ENCODE assay signal across 8 mouse cellular contexts in the genomic region with DNA sequence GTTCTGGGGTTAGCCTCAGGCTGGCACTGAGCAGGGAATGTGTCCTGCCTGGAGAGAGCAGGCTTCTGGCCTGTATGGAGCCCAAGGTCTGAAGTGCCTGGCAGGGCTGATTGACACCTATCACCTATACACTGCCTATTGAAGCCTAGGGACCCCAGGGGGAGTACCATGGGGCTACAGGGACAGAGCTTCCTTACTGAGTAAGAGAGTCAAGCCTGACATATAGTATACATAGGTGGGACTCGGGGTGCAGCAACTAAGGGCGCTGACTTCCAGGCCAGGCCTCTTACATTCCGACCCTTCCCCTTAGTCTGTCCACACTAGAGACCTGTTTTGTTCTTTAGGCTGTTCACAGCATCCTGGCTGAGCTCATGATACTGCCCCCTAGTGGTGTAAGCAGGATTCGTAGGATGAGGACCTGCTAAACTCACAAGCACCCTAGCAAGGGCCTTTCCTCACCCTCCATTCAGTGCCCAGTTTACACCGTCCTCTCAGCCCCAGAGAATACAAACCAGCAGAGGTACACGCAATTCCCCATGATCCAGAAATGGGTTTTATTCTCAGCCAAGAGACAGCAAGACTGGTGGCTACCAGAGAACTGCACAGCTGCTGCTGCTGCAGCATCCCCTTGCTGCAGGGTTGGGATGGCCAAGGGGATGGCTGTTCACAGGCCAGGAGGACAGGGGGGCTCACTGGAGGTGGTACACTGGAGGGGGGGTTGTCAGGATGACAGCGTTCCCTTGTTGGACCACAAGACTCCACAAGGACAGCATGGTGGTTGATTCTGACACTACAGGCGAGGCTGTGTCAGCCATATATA. TPM values are rescaled to one million over a fixed set of nuclear protein-coding genes. Genes with fewer than 3 reads are reported as not detected.
A peak's percentile ranks its signal among the peaks of the same experiment; 100 is the strongest.
DNase-seq lines count a peak whose midpoint lies in the region; ATAC-seq and TF ChIP-seq lines count a peak whose summit lies in the region.

No protein-coding gene starts in this region.

- peak; percentile 57 for TF ChIP-seq CTCF in testis, adult 2 months (IDR thresholded peaks at IDR 0.05; ENCODE audit: control insufficient read depth, insufficient read depth, insufficient replicate concordance, low read depth, low read length)
- peak; percentile 81 for TF ChIP-seq CTCF in kidney, postnatal 0 days (IDR thresholded peaks at IDR 0.05; ENCODE audit: low read depth)

- peak; percentile 79 for DNase-seq in forebrain, embryonic 14.5 days (ENCODE audit: low spot score)
- DNase-seq in testis, postnatal 14 days (ENCODE audit: low spot score): no peak
- peak; percentile 78 to 85 for DNase-seq in cerebellum, postnatal 25 days
- peak; percentile 57 for DNase-seq in kidney, postnatal 0 days (ENCODE audit: low spot score)
- DNase-seq in mesoderm, embryonic 11.5 days (ENCODE audit: low read depth, low spot score): peak; percentile 83
- peak; percentile 74 for DNase-seq in testis, postnatal 10 days (ENCODE audit: low spot score)

- peaks cover 10% of the 10 kb centered on the region for H3K4me1 ChIP-seq in forebrain, embryonic 14.5 days (ENCODE audit: control insufficient read depth, insufficient read depth, low read length)
- peaks cover 18% of the 10 kb centered on the region for H3K4me1 ChIP-seq in forebrain, embryonic 13.5 days
- H3K4me1 ChIP-seq in testis, adult 2 months (ENCODE audit: control insufficient read depth, insufficient read depth, low read length): peaks cover 10% of the 10 kb centered on the region
- peaks cover 12% of the 10 kb centered on the region for H3K4me1 ChIP-seq in kidney, postnatal 0 days (replicated peaks; ENCODE audit: insufficient read depth, low read length)

- H3K9ac ChIP-seq in forebrain, embryonic 14.5 days (ENCODE audit: low read length): no peak overlapping the region
- no peak overlapping the region for H3K9ac ChIP-seq in forebrain, embryonic 13.5 days
- H3K9ac ChIP-seq in kidney, postnatal 0 days (ENCODE audit: low read depth, low read length): no peak overlapping the region

- H3K27me3 ChIP-seq in forebrain, embryonic 14.5 days (replicated peaks; ENCODE audit: control insufficient read depth, insufficient read depth, low read length): no peaks in the 10 kb centered on the region
- H3K27me3 ChIP-seq in forebrain, embryonic 13.5 days: peaks cover 17% of the 10 kb centered on the region
- H3K27me3 ChIP-seq in testis, adult 2 months (ENCODE audit: control insufficient read depth, insufficient read depth, low read length): no peaks in the 10 kb centered on the region
- H3K27me3 ChIP-seq in kidney, postnatal 0 days (ENCODE audit: insufficient read depth, low read length): no peaks in the 10 kb centered on the region

- no peak overlapping the region for H3K27ac ChIP-seq in forebrain, embryonic 14.5 days (ENCODE audit: low read depth, low read length)
- no peak overlapping the region for H3K27ac ChIP-seq in forebrain, embryonic 13.5 days
- H3K27ac ChIP-seq in testis, adult 2 months (ENCODE audit: control insufficient read depth, insufficient read depth, low read depth, low read length): no peak overlapping the region
- H3K27ac ChIP-seq in kidney, postnatal 0 days: no peak overlapping the region

- H3K4me2 ChIP-seq in forebrain, embryonic 14.5 days (ENCODE audit: low read length): no peak overlapping the region
- no peak overlapping the region for H3K4me2 ChIP-seq in forebrain, embryonic 13.5 days
- H3K4me2 ChIP-seq in kidney, postnatal 0 days (ENCODE audit: low read length): no peak overlapping the region

- no peak for ATAC-seq in forebrain, embryonic 14.5 days
- no peak; the same call in 1 of the 2 replicates for ATAC-seq in forebrain, embryonic 13.5 days
- no peak for ATAC-seq in kidney, postnatal 0 days (replicated peaks; ENCODE audit: low FRiP score, low read depth)

- 39% methylated on average over 8 of the region's 8 CpGs for WGBS in forebrain, embryonic 14.5 days
- 44% methylated on average over 8 of the region's 8 CpGs for WGBS in forebrain, embryonic 13.5 days
- 62% methylated on average over 8 of the region's 8 CpGs for WGBS in kidney, postnatal 0 days

- no peak overlapping the region for H3K4me3 ChIP-seq in forebrain, embryonic 14.5 days (ENCODE audit: low read depth, low read length)
- no peak overlapping the region for H3K4me3 ChIP-seq in forebrain, embryonic 13.5 days
- no peak overlapping the region for H3K4me3 ChIP-seq in testis, adult 2 months (ENCODE audit: control insufficient read depth, low read depth, low read length)
- no peak overlapping the region for H3K4me3 ChIP-seq in kidney, postnatal 0 days (replicated peaks; ENCODE audit: low read depth, low read length)

- H3K9me3 ChIP-seq in forebrain, embryonic 14.5 days (replicated peaks; ENCODE audit: control insufficient read depth, low read length): no peaks in the 10 kb centered on the region
- H3K9me3 ChIP-seq in forebrain, embryonic 13.5 days (replicated peaks): no peaks in the 10 kb centered on the region
- H3K9me3 ChIP-seq in kidney, postnatal 0 days (replicated peaks; ENCODE audit: low read length): no peaks in the 10 kb centered on the region

- peaks cover 73% of the 10 kb centered on the region for H3K36me3 ChIP-seq in forebrain, embryonic 14.5 days (ENCODE audit: control insufficient read depth, insufficient read depth, low read length)
- peaks cover 71% of the 10 kb centered on the region for H3K36me3 ChIP-seq in forebrain, embryonic 13.5 days (ENCODE audit: poor library complexity, severe bottlenecking)
- H3K36me3 ChIP-seq in testis, adult 2 months (ENCODE audit: control insufficient read depth, insufficient read depth, low read length): peaks cover 13% of the 10 kb centered on the region
- peaks cover 40% of the 10 kb centered on the region for H3K36me3 ChIP-seq in kidney, postnatal 0 days (ENCODE audit: insufficient read depth, low read length)

- no peak for TF ChIP-seq POLR2A in testis, adult 2 months (IDR thresholded peaks at IDR 0.05; ENCODE audit: control insufficient read depth, low read depth, low read length)

RNA-seq across cellular contexts. Expression of a gene that starts 20.3 kb away (rescaled TPM):
- polyA plus RNA-seq in forebrain, embryonic 14.5 days (2014; fragmentation: Nextera tagmentation; extraction: Ambion mirVana): 186 and 243 TPM in 2 replicates
- polyA plus RNA-seq in forebrain, embryonic 13.5 days (2015; fragmentation: Nextera tagmentation; extraction: Ambion mirVana): 466 and 470 TPM in 2 replicates
- 381 and 421 TPM in 2 replicates for polyA plus RNA-seq in testis, adult 2 months (2012; rRNA removed)
- polyA plus RNA-seq in kidney, postnatal 0 days (2015; fragmentation: Nextera tagmentation; extraction: Ambion mirVana): 436 and 445 TPM in 2 replicates

RNA-seq across cellular contexts. Expression of a gene that starts 21.0 kb away (rescaled TPM):
- polyA plus RNA-seq in forebrain, embryonic 14.5 days (2014; fragmentation: Nextera tagmentation; extraction: Ambion mirVana): 15.5 and 20.6 TPM in 2 replicates
- polyA plus RNA-seq in forebrain, embryonic 13.5 days (2015; fragmentation: Nextera tagmentation; extraction: Ambion mirVana): 20.5 and 23.4 TPM in 2 replicates
- polyA plus RNA-seq in testis, adult 2 months (2012; rRNA removed): 36.0 and 36.7 TPM in 2 replicates
- polyA plus RNA-seq in kidney, postnatal 0 days (2015; fragmentation: Nextera tagmentation; extraction: Ambion mirVana): 17.2 and 18.7 TPM in 2 replicates

RNA-seq across cellular contexts. Expression of a gene that starts 44.0 kb away (rescaled TPM):
- polyA plus RNA-seq in forebrain, embryonic 14.5 days (2014; fragmentation: Nextera tagmentation; extraction: Ambion mirVana): 37.3 and 48.0 TPM in 2 replicates
- 49.0 and 52.4 TPM in 2 replicates for polyA plus RNA-seq in forebrain, embryonic 13.5 days (2015; fragmentation: Nextera tagmentation; extraction: Ambion mirVana)
- 255 and 278 TPM in 2 replicates for polyA plus RNA-seq in testis, adult 2 months (2012; rRNA removed)
- polyA plus RNA-seq in kidney, postnatal 0 days (2015; fragmentation: Nextera tagmentation; extraction: Ambion mirVana): 33.7 and 33.8 TPM in 2 replicates

RNA-seq across cellular contexts. Expression of a gene that starts 45.0 kb away (rescaled TPM):
- polyA plus RNA-seq in forebrain, embryonic 14.5 days (2014; fragmentation: Nextera tagmentation; extraction: Ambion mirVana): 28.2 and 42.8 TPM in 2 replicates
- polyA plus RNA-seq in forebrain, embryonic 13.5 days (2015; fragmentation: Nextera tagmentation; extraction: Ambion mirVana): 13.7 and 20.2 TPM in 2 replicates
- 36.3 and 39.4 TPM in 2 replicates for polyA plus RNA-seq in testis, adult 2 months (2012; rRNA removed)
- 5.3 and 5.6 TPM in 2 replicates for polyA plus RNA-seq in kidney, postnatal 0 days (2015; fragmentation: Nextera tagmentation; extraction: Ambion mirVana)

RNA-seq across cellular contexts. Expression of a gene that starts 48.2 kb away (rescaled TPM):
- polyA plus RNA-seq in forebrain, embryonic 14.5 days (2014; fragmentation: Nextera tagmentation; extraction: Ambion mirVana): 84.2 and 96.6 TPM in 2 replicates
- polyA plus RNA-seq in forebrain, embryonic 13.5 days (2015; fragmentation: Nextera tagmentation; extraction: Ambion mirVana): 76.9 and 89.3 TPM in 2 replicates
- 23.5 and 24.5 TPM in 2 replicates for polyA plus RNA-seq in testis, adult 2 months (2012; rRNA removed)
- polyA plus RNA-seq in kidney, postnatal 0 days (2015; fragmentation: Nextera tagmentation; extraction: Ambion mirVana): 57.9 and 66.7 TPM in 2 replicates
